Mouse (Mus musculus) brain, embryonic 14.5 days (tissue): Measurements from ENCODE around the gene Slco4a1. TPM values are rescaled to one million over a fixed set of nuclear protein-coding genes. Genes with fewer than 3 reads are reported as not detected.

ENCODE experiments used
- DNase-seq: peaks from one replicate; pipeline ENCODE4 v3.0.0-alpha.2; 2011; ENCODE audit warnings: low read depth
- CTCF ChIP-seq: fragments of 200-500 bp; IDR thresholded peaks from 2 replicates; pipeline ENCODE4 v1.5.1; 2012; ENCODE audit warnings: inconsistent platforms, mild to moderate bottlenecking, moderate library complexity, borderline replicate concordance; ENCODE audit not compliant: insufficient read depth, insufficient read length; ENCODE audit errors: extremely low read depth
- POLR2A ChIP-seq: fragments of 200-500 bp; IDR thresholded peaks from 2 replicates; pipeline ENCODE4 v1.6.1; 2012; ENCODE audit warnings: mild to moderate bottlenecking, inconsistent platforms, borderline replicate concordance; ENCODE audit not compliant: poor library complexity, insufficient read depth, insufficient read length, severe bottlenecking; ENCODE audit errors: extremely low read depth
- polyA plus RNA-seq: library from polyadenylated mRNA; depleted of rRNA; stranded (reverse); fragments of >200 nt; gene quantifications from 2 replicates; pipeline ENCODE4 v1.2.3, GENCODE M21; 2012

Slco4a1 gene
- polyA plus RNA-seq, 1 experiment: 2.1 TPM

- peak; percentile 85 for DNase-seq
- TF ChIP-seq CTCF: peak; percentile 93
- TF ChIP-seq POLR2A: no peak
These were observed 23.9 kb upstream of the Slco4a1 start for GRCm38 (mm10) chr2:180432042-180432668.

- TF ChIP-seq POLR2A (no peak), CTCF (no peak)
- no peak for DNase-seq
These were observed 23.3 kb upstream of the Slco4a1 start for GRCm38 (mm10) chr2:180432751-180433150.

- TF ChIP-seq POLR2A: no peak
- no peak for TF ChIP-seq CTCF
- no peak for DNase-seq
These were observed 22.7 kb upstream of the Slco4a1 start for GRCm38 (mm10) chr2:180433350-180433749.

- no peak for DNase-seq
- TF ChIP-seq CTCF (no peak), POLR2A (no peak)
These were observed 20.6 kb upstream of the Slco4a1 start for GRCm38 (mm10) chr2:180435341-180435926.

- no peak for TF ChIP-seq POLR2A
- no peak for TF ChIP-seq CTCF
These were observed 18.7 kb upstream of the Slco4a1 start for GRCm38 (mm10) chr2:180437149-180437864.

DNA sequence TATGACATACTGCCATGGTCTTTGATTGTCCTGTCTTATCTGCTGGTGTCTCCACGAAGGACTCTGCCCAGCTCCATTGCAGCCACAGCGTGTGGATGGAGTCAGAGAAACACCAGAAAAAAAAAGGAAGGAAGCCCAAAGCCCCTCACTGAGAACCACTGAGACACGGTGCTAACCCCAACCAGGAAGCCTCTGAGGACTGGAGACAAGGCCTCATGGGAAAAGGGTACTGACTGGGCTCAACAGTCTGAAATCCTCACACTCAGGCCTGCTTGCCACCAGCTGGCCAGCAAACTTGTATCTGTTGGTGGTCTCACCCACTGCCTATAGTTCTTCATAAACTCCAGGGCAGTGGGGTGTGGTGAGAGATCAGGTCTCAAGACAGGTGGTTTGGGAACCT is 16.3 kb upstream of the Slco4a1 start:
- no peak for TF ChIP-seq POLR2A
- TF ChIP-seq CTCF: no peak
- no peak for DNase-seq

More at GRCm38 (mm10) chr2:180437149-180437864, 18.7 kb upstream of the Slco4a1 start:
- DNase-seq: no peak

GRCm38 (mm10) chr2:180440596-180441332 is 15.3 kb upstream of the Slco4a1 start:
- no peak for TF ChIP-seq CTCF
- TF ChIP-seq POLR2A: no peak
- peak; percentile 32 for DNase-seq

- DNase-seq: no peak
- no peak for TF ChIP-seq CTCF
- no peak for TF ChIP-seq POLR2A
These were observed 14.0 kb upstream of the Slco4a1 start for GRCm38 (mm10) chr2:180442061-180442460.

GRCm38 (mm10) chr2:180443861-180444260 is 12.2 kb upstream of the Slco4a1 start:
- TF ChIP-seq POLR2A (no peak), CTCF (no peak)
- no peak for DNase-seq

- DNase-seq: peak; percentile 70
These were observed 10.9 kb upstream of the Slco4a1 start for GRCm38 (mm10) chr2:180444957-180445785.

GRCm38 (mm10) chr2:180445962-180446361 is 10.1 kb upstream of the Slco4a1 start:
- DNase-seq: no peak
- TF ChIP-seq CTCF: no peak

More at GRCm38 (mm10) chr2:180444957-180445785, 10.9 kb upstream of the Slco4a1 start:
- TF ChIP-seq POLR2A: no peak

DNA sequence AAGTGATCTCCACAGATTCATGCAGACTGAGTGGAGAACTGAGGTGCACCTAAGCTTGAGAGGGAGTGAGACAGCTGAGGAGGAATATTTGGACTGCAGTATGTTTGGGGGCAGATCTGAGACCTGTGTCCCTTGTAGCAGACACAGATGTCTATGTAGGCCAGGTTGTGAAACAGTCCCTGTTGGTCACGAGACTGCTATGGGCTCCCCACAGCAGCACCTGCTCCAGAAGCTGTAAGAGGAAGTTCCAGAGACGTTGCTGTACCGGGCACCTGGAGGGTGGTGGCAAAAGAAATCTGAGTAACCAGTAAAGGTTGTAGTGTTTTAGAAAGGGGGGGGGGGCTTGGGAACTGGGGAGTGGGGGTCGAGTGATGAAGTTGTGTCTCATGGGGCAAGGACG is 7.0 kb upstream of the Slco4a1 start:
- no peak for DNase-seq

More for the DNA sequence above, 7.0 kb upstream of the Slco4a1 start:
- TF ChIP-seq CTCF: no peak
- TF ChIP-seq POLR2A: no peak
